Mouse (Mus musculus) heart, postnatal 0 days (tissue): ENCODE measurements around the gene Trip4. TPM values are rescaled to one million over a fixed set of nuclear protein-coding genes. Genes with fewer than 3 reads are reported as not detected.
A peak's percentile ranks its signal among the peaks of the same experiment; 100 is the strongest.

Source experiments
- ATAC-seq: fragments of 200-750 bp; cut with Nextera tagmentation; 2 replicates; pipeline ENCODE4 v1.8.0; 2017; ENCODE audit warnings: low read depth, moderate number of reproducible peaks, moderate library complexity; ENCODE audit not compliant: insufficient read depth
- DNase-seq: peaks from one replicate; pipeline ENCODE4 v3.0.0-alpha.2; 2016; ENCODE audit warnings: low spot score
- H3K27ac ChIP-seq: fragments of 300-500 bp; sonication (generic); 2 replicates; pipeline ENCODE4 v1.5.1; 2014; ENCODE audit warnings: low read depth, mild to moderate bottlenecking
- H3K27me3 ChIP-seq: fragments of 300-500 bp; sonication (generic); 2 replicates; pipeline ENCODE4 v1.6.1; 2014; ENCODE audit warnings: low read length, mixed read lengths; ENCODE audit not compliant: control insufficient read depth, insufficient read depth
- H3K36me3 ChIP-seq: fragments of 300-500 bp; sonication (generic); replicated peaks from 2 replicates; pipeline ENCODE4 v1.6.1; 2014; ENCODE audit warnings: low read length, mixed read lengths; ENCODE audit not compliant: control insufficient read depth, insufficient read depth
- H3K4me1 ChIP-seq: fragments of 300-500 bp; sonication (generic); 2 replicates; pipeline ENCODE4 v1.6.1; 2014; ENCODE audit warnings: antibody characterized with exemption; ENCODE audit not compliant: control insufficient read depth, insufficient read depth
- H3K4me2 ChIP-seq: fragments of 300-500 bp; sonication (generic); 2 replicates; pipeline ENCODE4 v1.6.1; 2014; ENCODE audit warnings: low read depth, mild to moderate bottlenecking, low read length, moderate library complexity
- H3K4me3 ChIP-seq: fragments of 300-500 bp; sonication (generic); 2 replicates; pipeline ENCODE4 v1.5.1; 2014; ENCODE audit warnings: low read depth, low read length
- H3K9ac ChIP-seq: fragments of 300-500 bp; sonication (generic); replicated peaks from 2 replicates; pipeline ENCODE4 v1.6.1; 2014; ENCODE audit warnings: low read depth, low read length, mixed read lengths
- H3K9me3 ChIP-seq: fragments of 300-500 bp; sonication (generic); replicated peaks from 2 replicates; pipeline ENCODE4 v1.6.1; 2016; ENCODE audit warnings: low read length; ENCODE audit not compliant: control insufficient read depth
- CTCF ChIP-seq: IDR thresholded peaks from 2 replicates; pipeline ENCODE4 v1.5.1; 2016; ENCODE audit warnings: antibody characterized with exemption, control low read depth, low read depth
- EP300 ChIP-seq: IDR thresholded peaks from 2 replicates; pipeline ENCODE4 v1.6.1; 2016; ENCODE audit warnings: antibody characterized with exemption, low read depth
- WGBS: fragments of 180-500 bp; shearing (Covaris S2); extraction: QIAGEN DNeasy Blood & Tissue Kit; methylation state at CpG from one replicate; pipeline ENCODE4 v1.1.7; 2014; 5-methylcytosine and 5-hydroxymethylcytosine counted together
- polyA plus RNA-seq: library from polyadenylated mRNA; unstranded; fragments of >200 nt; fragmentation: Nextera tagmentation; extraction: Ambion mirVana; gene quantifications from 2 replicates; pipeline ENCODE4 v1.2.1, GENCODE M21; 2015
- total RNA-seq: library from RNA; depleted of rRNA; stranded (reverse); fragments of >200 nt; gene quantifications from 2 replicates; pipeline ENCODE4 v1.2.3, GENCODE M21; 2014; ENCODE audit warnings: low replicate concordance

Gene Trip4
- total and polyA plus RNA-seq, 2 experiments from 2014 or later, result 15.5 to 29.8 TPM

DNA sequence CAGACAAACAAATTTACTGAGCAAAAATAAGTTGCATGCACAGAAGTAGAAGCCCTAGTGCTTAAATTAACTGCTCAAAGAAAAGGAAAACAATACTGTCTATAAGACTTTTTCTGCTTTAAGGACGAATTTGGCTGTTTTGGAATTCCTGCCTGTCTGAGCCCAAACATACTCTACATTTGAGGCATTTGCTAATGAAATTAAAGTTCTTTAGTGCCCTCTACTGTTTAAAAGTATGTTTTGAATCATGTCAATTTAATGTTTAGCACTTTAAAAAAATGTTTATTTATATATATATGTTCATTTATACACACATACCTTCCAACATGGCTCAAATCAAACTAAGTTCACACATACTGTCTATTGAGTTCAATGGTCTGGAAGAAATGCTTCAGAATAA lies 58.4 kb downstream of the Trip4 start:
- H3K4me2 ChIP-seq, result no peak overlapping the region
- H3K4me1 ChIP-seq, result no peaks in the 10 kb centered on the region; the same call in 1 of the 2 replicates
- WGBS, result 21% methylated on average over 1 of the region's 1 CpGs
- H3K27ac ChIP-seq, result no peak overlapping the region
- no peak overlapping the region for H3K9ac ChIP-seq
- no peak overlapping the region for H3K4me3 ChIP-seq
- peak; percentile 32 for TF ChIP-seq CTCF
- no peak for TF ChIP-seq EP300
- no peak for ATAC-seq
- H3K9me3 ChIP-seq, result no peaks in the 10 kb centered on the region
- H3K27me3 ChIP-seq, result no peaks in the 10 kb centered on the region
- peaks cover 54% of the 10 kb centered on the region for H3K36me3 ChIP-seq
- DNase-seq, result peak; percentile 53

DNA sequence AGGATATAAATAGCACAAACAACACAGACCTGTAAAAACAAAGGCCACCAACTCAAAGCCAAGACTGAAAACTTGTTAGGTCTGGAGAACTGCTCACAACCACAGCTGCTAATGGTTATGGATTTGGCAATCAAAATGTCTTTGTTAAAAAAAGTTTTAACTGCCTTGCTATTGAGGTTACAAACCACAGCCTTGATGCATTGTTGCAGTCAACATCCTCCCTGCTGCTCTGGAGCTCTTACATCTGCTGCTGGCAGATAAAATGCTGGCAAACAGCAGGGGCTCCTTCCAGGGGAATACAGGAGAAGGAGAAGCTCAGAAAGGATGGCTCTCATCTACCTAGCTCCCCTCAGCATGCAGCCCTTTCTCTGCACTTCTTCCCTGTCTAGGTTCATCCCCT lies 60.4 kb downstream of the Trip4 start:
- Histone ChIP-seq H3K4me1 (peaks cover 4% of the 10 kb centered on the region; the same call in 1 of the 2 replicates), H3K27ac (no peak overlapping the region), H3K27me3 (no peaks in the 10 kb centered on the region), H3K9ac (0 out of 2 replicates have a peak overlapping the region, but pooled peaks have one; percentile 1), H3K9me3 (no peaks in the 10 kb centered on the region), H3K4me2 (no peak overlapping the region), H3K36me3 (peaks cover 41% of the 10 kb centered on the region), H3K4me3 (no peak overlapping the region)
- DNase-seq, result peak; percentile 24
- TF ChIP-seq CTCF (no peak), EP300 (no peak)
- no peak for ATAC-seq

DNA sequence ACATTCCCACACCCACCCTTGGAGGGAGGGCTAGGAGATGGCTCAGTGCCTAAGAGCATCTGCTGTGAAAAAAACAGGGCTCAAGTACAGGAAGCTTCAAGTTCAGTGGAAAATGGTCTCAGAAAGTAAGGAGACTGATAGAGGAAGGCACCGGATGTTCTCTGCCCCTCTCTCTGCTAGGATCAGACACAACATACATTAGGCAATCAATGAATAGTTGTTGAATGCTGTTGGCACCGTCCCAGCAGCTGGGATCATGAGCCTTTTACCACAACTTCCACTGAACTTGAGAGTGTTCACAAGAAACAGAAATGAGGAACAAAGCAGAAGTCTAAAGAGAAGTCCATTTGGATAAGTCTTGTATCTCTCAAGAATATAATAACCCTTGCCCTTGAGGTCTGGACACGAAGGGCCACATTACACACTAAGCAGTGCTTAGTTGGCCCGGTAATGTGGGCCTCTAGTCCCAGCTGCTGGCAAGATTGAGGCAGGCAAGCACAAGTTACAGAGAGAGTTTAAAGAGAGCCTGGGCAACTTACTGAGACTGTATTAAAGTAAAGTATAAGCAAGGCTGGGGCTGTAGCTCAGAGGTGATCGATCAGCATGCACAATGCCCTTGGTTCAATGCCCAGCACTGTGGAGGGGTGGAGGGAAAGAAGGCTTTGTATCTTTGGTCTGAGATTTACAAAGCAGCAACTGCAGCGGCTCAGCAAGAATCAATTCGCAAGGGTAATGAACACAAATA lies 64.0 kb downstream of the Trip4 start:
- ATAC-seq, result no peak
- DNase-seq, result no peak
- 72% methylated on average over 7 of the region's 7 CpGs for WGBS
- Histone ChIP-seq H3K27ac (peak overlapping the region; percentile 13; the same call in 1 of the 2 replicates), H3K9ac (no peak overlapping the region), H3K36me3 (peaks cover 21% of the 10 kb centered on the region; the same call in 1 of the 2 replicates), H3K4me3 (no peak overlapping the region), H3K9me3 (no peaks in the 10 kb centered on the region), H3K27me3 (no peaks in the 10 kb centered on the region), H3K4me2 (no peak overlapping the region), H3K4me1 (peaks cover 4% of the 10 kb centered on the region; the same call in 1 of the 2 replicates)
- no peak for TF ChIP-seq CTCF
- TF ChIP-seq EP300, result no peak

DNA sequence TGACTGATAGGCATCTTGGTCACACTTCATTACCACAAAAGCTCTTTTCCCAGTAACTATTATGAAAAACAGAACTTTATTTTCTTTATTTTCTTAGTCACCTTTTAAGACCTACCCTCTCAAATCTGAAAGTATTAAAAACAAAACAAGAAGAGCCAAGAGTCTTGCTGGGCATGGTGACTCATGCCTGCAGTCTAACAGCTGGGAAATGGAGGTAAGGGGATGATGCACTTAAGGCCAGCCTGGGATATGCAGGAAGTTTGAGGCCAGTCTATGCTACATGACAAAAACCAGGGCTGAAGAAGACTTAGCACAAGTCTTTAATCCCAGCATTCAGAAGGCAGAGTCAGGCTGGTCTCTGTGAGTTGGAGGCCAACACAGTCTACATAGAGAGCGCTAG lies 68.8 kb downstream of the Trip4 start:
- Histone ChIP-seq H3K4me3 (no peak overlapping the region), H3K4me2 (no peak overlapping the region), H3K27me3 (no peaks in the 10 kb centered on the region), H3K27ac (no peak overlapping the region), H3K36me3 (peaks cover 28% of the 10 kb centered on the region), H3K9ac (no peak overlapping the region), H3K9me3 (no peaks in the 10 kb centered on the region), H3K4me1 (peaks cover 6% of the 10 kb centered on the region; the same call in 1 of the 2 replicates)
- no peak for ATAC-seq
- WGBS, result 97% methylated on average over 1 of the region's 1 CpGs
- TF ChIP-seq EP300 (no peak), CTCF (no peak)
- DNase-seq, result no peak

DNA sequence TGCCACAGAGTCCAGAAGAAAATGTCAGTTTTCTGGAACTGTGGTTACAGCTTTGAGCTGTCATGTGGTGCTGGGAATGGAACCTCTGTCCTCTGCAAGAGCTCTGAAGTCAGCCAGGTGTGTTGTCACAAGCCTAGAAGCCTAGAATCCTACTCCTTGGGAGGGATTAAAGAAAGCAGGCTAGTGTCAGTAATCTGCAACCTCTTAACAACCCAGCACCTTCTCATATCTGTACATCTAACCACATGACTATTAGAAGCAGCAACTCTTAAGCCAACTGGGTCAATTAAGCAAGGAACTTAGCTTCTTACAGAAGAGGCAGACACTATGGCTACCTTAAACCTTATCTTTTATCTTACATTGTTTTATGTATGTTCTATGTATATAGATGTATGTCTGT lies 71.7 kb downstream of the Trip4 start:
- DNase-seq (no peak), ATAC-seq (no peak)
- H3K4me3 ChIP-seq, result no peak overlapping the region
- peaks cover 26% of the 10 kb centered on the region for H3K36me3 ChIP-seq
- H3K27ac ChIP-seq, result no peak overlapping the region
- no peak overlapping the region for H3K4me2 ChIP-seq
- peaks cover 9% of the 10 kb centered on the region; the same call in 1 of the 2 replicates for H3K4me1 ChIP-seq
- TF ChIP-seq EP300, result no peak
- H3K9ac ChIP-seq, result no peak overlapping the region
- H3K9me3 ChIP-seq, result no peaks in the 10 kb centered on the region
- H3K27me3 ChIP-seq, result no peaks in the 10 kb centered on the region
